Mouse (Mus musculus) heart, postnatal 0 days (tissue): ENCODE data around the gene Aspdh.

Experiments used
- CTCF ChIP-seq: IDR thresholded peaks from 2 replicates; pipeline ENCODE4 v1.5.1; 2016; ENCODE audit warnings: antibody characterized with exemption, control low read depth, low read depth
- EP300 ChIP-seq: IDR thresholded peaks from 2 replicates; pipeline ENCODE4 v1.6.1; 2016; ENCODE audit warnings: antibody characterized with exemption, low read depth

DNA sequence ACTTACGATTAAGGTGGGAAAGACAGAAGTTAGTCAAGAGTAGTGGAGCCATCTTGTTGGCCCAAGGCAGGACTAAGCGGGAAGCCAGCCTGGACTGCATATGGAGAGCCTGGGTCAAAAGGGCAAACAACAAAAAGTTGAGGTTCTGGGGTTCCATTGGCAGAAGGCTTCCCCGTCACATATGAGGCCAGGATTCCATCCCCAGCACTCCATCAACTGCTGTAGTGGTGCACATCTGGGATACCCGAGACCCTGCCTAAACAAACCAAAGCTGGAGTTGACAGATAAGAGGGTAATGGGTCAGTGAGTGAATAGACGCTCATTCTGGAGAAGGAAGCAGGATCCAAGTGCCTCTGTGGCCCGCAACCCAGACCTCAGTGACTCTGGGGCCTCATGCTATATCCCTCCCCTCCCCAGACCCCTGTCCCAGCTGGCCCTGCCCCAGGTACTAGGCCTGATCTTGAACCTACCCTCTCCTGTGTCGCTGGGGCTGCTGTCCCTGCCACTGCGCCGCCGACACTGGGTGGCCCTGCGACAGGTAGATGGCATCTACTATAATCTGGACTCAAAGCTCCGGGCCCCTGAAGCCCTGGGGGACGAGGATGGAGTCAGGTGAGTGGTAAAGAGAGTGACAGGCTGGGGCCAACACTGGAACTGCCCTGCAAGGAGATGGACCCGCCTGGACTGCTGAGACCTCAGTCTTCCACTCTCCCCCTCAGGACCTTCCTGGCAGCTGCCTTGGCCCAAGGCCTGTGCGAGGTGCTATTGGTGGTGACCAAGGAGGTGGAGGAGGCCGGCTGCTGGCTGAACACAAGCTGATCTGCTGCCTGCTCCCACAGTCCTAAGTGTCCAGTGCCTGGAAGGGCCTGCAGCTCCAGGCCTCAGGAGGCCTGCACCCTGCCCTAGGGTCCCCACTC lies 5.8 kb downstream of the Aspdh start:
- TF ChIP-seq CTCF = no peak
- no peak for TF ChIP-seq EP300
